Mouse (Mus musculus) lung, adult 2 months (tissue): ENCODE measurements around the gene Crmp1.

Experiments
- CTCF ChIP-seq: fragments of 200-500 bp; IDR thresholded peaks from 2 replicates; pipeline ENCODE4 v1.5.1; 2011; ENCODE audit warnings: mild to moderate bottlenecking, low read length, control low read depth; ENCODE audit not compliant: insufficient read depth
- POLR2A ChIP-seq: fragments of 200-500 bp; IDR thresholded peaks from 2 replicates; pipeline ENCODE4 v1.6.1; 2011; ENCODE audit warnings: low read depth, mild to moderate bottlenecking, control low read depth, low read length, borderline replicate concordance; ENCODE audit errors: extremely low read depth

GRCm38 (mm10) chr5:37220575-37220974 is 21.2 kb upstream of the Crmp1 start:
- TF ChIP-seq CTCF (no peak), POLR2A (no peak)
